Mouse (Mus musculus) induced T-regulatory cell, adult 2 months (primary cell): ENCODE results near the gene Kifc1.
A peak's percentile ranks its signal among the peaks of the same experiment; 100 is the strongest.
"Not testable (repeated sequence)": the region's sequence is repeated elsewhere in the genome, so short reads cannot be mapped to it uniquely, and the experiment has no call there.

Experiments
- DNase-seq: peaks from one replicate; pipeline ENCODE4 v3.0.0-alpha.2; 2012; ENCODE audit warnings: low read depth

Gene Kifc1

GRCm38 (mm10) chr17:33902079-33902478, 11.6 kb upstream of the Kifc1 start:
- peak; percentile 51 for DNase-seq

- DNase-seq: peak; percentile 28
Measured at GRCm38 (mm10) chr17:33901653-33902052, 11.2 kb upstream of the Kifc1 start.

- DNase-seq: no peak
Measured at GRCm38 (mm10) chr17:33900989-33901314, 10.5 kb upstream of the Kifc1 start.

- DNase-seq: no peak
Measured at GRCm38 (mm10) chr17:33900281-33900988, 10.0 kb upstream of the Kifc1 start.

GRCm38 (mm10) chr17:33899642-33900041, 9.2 kb upstream of the Kifc1 start:
- DNase-seq: no peak

- DNase-seq: not testable (repeated sequence)
Measured at GRCm38 (mm10) chr17:33898193-33898592, 7.7 kb upstream of the Kifc1 start.

GRCm38 (mm10) chr17:33897114-33897794, 6.8 kb upstream of the Kifc1 start:
- peak; percentile 95 for DNase-seq

GRCm38 (mm10) chr17:33893011-33893410, 2.5 kb upstream of the Kifc1 start:
- DNase-seq: not testable (repeated sequence)

- DNase-seq: no peak
Measured at GRCm38 (mm10) chr17:33892429-33892828, 2.0 kb upstream of the Kifc1 start.

GRCm38 (mm10) chr17:33891892-33892291, 1.4 kb upstream of the Kifc1 start:
- DNase-seq: peak; percentile 28

- peak; percentile 33 for DNase-seq
Measured at GRCm38 (mm10) chr17:33891357-33891756, 896 bp upstream of the Kifc1 start.

GRCm38 (mm10) chr17:33889941-33890532, 424 bp downstream of the Kifc1 start:
- DNase-seq: peak; percentile 43

GRCm38 (mm10) chr17:33888230-33888629, 2.2 kb downstream of the Kifc1 start:
- DNase-seq: not testable (repeated sequence)

- DNase-seq: not testable (repeated sequence)
Measured at GRCm38 (mm10) chr17:33887802-33888201, 2.7 kb downstream of the Kifc1 start.

- DNase-seq: not testable (repeated sequence)
Measured at GRCm38 (mm10) chr17:33884320-33884719, 6.1 kb downstream of the Kifc1 start.

- DNase-seq: peak; percentile 42
Measured at GRCm38 (mm10) chr17:33875797-33876196, 14.7 kb downstream of the Kifc1 start.

- no peak for DNase-seq
Measured at GRCm38 (mm10) chr17:33874411-33874810, 16.1 kb downstream of the Kifc1 start.

- not testable (repeated sequence) for DNase-seq
Measured at GRCm38 (mm10) chr17:33873537-33873936, 16.9 kb downstream of the Kifc1 start, which contains the start of gene Gm7029. Gene Gm7029, plus strand, starts transcription at chr17:33873837.

GRCm38 (mm10) chr17:33865330-33866030, 25.0 kb downstream of the Kifc1 start:
- DNase-seq: peak; percentile 92

GRCm38 (mm10) chr17:33857816-33858215, 32.6 kb downstream of the Kifc1 start:
- DNase-seq: no peak

GRCm38 (mm10) chr17:33851331-33851730, 39.1 kb downstream of the Kifc1 start:
- DNase-seq: peak; percentile 78

GRCm38 (mm10) chr17:33848139-33848538, 42.3 kb downstream of the Kifc1 start:
- DNase-seq: no peak
